Mouse (Mus musculus): Measurements from ENCODE around the gene Upf1. TPM values are rescaled to one million over a fixed set of nuclear protein-coding genes. Genes with fewer than 3 reads are reported as not detected.

Gene Upf1
- polyA plus RNA-seq, 1 experiment from 2014 or later = 10.4 TPM

DNA sequence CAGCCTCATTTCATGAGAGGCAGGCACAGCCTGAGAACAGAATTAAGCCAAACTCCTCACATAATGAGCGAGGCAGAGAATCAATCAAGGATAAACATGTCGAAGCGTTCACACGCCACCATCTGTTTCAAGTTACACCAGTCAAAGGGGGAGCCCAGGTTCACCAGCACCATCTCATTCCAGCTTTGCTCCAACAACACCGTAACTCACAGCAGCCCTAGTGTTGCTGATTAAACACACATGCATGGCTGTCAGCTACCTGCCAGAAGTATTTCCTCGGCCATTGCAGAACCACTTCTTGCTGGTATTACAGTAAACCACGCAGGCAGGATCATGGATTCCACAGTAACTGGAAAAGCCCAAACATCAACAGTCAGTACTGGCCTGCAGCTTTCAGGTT lies 10.0 kb downstream of the Upf1 start:
- no peak for DNase-seq (ENCODE audit: low spot score)
- Histone ChIP-seq H3K27ac (ENCODE audit: low read length) (no peak overlapping the region), H3K4me1 (ENCODE audit: insufficient read depth, low read depth, low read length) (0 out of 2 replicates have a peak, but pooled peaks cover under 1% of the 10 kb centered on the region), H3K27me3 (replicated peaks; ENCODE audit: insufficient read depth, low read length) (no peaks in the 10 kb centered on the region), H3K36me3 (ENCODE audit: insufficient read depth, low read length) (peaks cover 28% of the 10 kb centered on the region), H3K4me2 (replicated peaks; ENCODE audit: low read depth, low read length) (no peak overlapping the region), H3K4me3 (ENCODE audit: low read depth, low read length) (no peak overlapping the region), H3K9me3 (ENCODE audit: low read length) (no peaks in the 10 kb centered on the region), H3K9ac (replicated peaks; ENCODE audit: low read depth) (no peak overlapping the region)
- WGBS = 76% methylated on average over 7 of the region's 7 CpGs
- no peak for ATAC-seq
- no peak for TF ChIP-seq CTCF (IDR thresholded peaks at IDR 0.05)
- no peak for TF ChIP-seq EP300 (IDR thresholded peaks at IDR 0.05)

DNA sequence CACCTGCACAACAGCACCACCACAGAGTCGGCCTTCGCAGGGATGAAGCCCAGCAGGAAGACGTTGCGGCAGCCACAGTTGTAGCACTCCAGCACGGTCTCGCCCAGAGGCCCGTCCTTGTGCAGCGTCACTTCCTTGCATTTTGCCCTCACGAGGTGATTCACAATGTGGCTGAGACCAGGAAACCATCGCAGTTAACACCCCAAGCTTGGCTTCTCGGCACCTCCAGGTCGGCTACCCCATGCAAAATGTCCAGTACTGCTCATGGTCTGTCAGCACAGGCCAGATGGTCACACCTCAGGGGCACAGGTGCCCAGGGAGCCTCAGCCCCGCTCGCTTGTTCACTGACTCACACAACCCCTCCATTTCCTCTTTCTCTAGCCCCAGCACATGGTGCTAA lies 11.1 kb downstream of the Upf1 start:
- ATAC-seq (no peak), DNase-seq (ENCODE audit: low spot score) (no peak)
- Histone ChIP-seq H3K27me3 (replicated peaks; ENCODE audit: insufficient read depth, low read length) (no peaks in the 10 kb centered on the region), H3K4me2 (replicated peaks; ENCODE audit: low read depth, low read length) (no peak overlapping the region), H3K4me3 (ENCODE audit: low read depth, low read length) (no peak overlapping the region), H3K27ac (ENCODE audit: low read length) (no peak overlapping the region), H3K4me1 (ENCODE audit: insufficient read depth, low read depth, low read length) (no peaks in the 10 kb centered on the region), H3K9me3 (ENCODE audit: low read length) (no peaks in the 10 kb centered on the region), H3K36me3 (ENCODE audit: insufficient read depth, low read length) (peaks cover 38% of the 10 kb centered on the region), H3K9ac (replicated peaks; ENCODE audit: low read depth) (no peak overlapping the region)
- WGBS = 87% methylated on average over 14 of the region's 14 CpGs
- TF ChIP-seq CTCF (IDR thresholded peaks at IDR 0.05) (no peak), EP300 (IDR thresholded peaks at IDR 0.05) (no peak)

DNA sequence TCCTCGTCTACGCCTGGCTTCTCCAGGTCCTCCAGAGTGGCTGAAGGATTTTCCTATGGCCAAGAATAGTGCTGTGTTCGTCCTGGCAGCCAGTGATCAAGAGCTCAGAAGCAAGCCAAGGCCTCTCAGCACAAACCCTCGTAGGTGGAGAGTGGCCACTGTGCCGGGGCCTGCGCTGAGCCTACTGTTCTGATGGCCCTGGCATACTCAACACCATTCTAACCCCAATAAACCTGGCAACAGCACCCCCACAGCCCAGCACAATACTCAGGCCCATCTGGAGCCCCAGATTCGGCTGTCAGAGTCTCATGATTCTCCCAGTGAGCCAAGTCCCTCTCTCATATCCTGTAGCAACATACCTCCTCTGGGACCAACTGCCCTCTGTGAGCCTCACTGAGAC lies 12.4 kb downstream of the Upf1 start:
- DNase-seq (ENCODE audit: low spot score) (no peak), ATAC-seq (no peak)
- no peak overlapping the region for H3K4me2 ChIP-seq (replicated peaks; ENCODE audit: low read depth, low read length)
- no peaks in the 10 kb centered on the region for H3K9me3 ChIP-seq (ENCODE audit: low read length)
- H3K4me3 ChIP-seq (ENCODE audit: low read depth, low read length) = no peak overlapping the region
- no peaks in the 10 kb centered on the region for H3K4me1 ChIP-seq (ENCODE audit: insufficient read depth, low read depth, low read length)
- H3K9ac ChIP-seq (replicated peaks; ENCODE audit: low read depth) = no peak overlapping the region
- peaks cover 51% of the 10 kb centered on the region for H3K36me3 ChIP-seq (ENCODE audit: insufficient read depth, low read length)
- WGBS = 93% methylated on average over 7 of the region's 7 CpGs
- H3K27ac ChIP-seq (ENCODE audit: low read length) = no peak overlapping the region
- H3K27me3 ChIP-seq (replicated peaks; ENCODE audit: insufficient read depth, low read length) = no peaks in the 10 kb centered on the region
- TF ChIP-seq EP300 (IDR thresholded peaks at IDR 0.05) (no peak), CTCF (IDR thresholded peaks at IDR 0.05) (no peak)

DNA sequence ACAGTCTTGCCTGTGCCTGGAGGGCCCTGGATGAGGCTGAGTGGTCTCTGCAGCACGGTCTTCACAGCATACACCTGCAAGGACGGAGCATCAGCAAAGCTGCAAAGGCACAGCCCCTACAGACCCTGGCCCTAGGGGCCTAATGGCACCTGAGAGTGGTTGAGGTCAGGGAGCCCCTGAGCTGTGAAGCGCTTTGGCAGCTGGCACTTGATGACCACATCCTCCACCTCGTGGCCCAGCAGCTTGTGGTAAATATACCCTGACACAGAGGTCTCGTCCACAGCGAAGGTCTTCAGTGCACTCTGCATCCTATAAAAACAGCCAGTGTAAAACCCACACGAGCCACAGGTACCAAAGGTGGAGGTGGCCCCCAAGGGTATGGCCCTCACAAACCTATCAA lies 14.1 kb downstream of the Upf1 start:
- ATAC-seq (no peak), DNase-seq (ENCODE audit: low spot score) (no peak)
- H3K27ac ChIP-seq (ENCODE audit: low read length) = no peak overlapping the region
- H3K4me3 ChIP-seq (ENCODE audit: low read depth, low read length) = no peak overlapping the region
- H3K4me1 ChIP-seq (ENCODE audit: insufficient read depth, low read depth, low read length) = no peaks in the 10 kb centered on the region
- H3K9ac ChIP-seq (replicated peaks; ENCODE audit: low read depth) = no peak overlapping the region
- no peaks in the 10 kb centered on the region for H3K27me3 ChIP-seq (replicated peaks; ENCODE audit: insufficient read depth, low read length)
- no peak for TF ChIP-seq EP300 (IDR thresholded peaks at IDR 0.05)
- TF ChIP-seq CTCF (IDR thresholded peaks at IDR 0.05) = no peak
- H3K4me2 ChIP-seq (replicated peaks; ENCODE audit: low read depth, low read length) = no peak overlapping the region
- H3K36me3 ChIP-seq (ENCODE audit: insufficient read depth, low read length) = peaks cover 62% of the 10 kb centered on the region
- H3K9me3 ChIP-seq (ENCODE audit: low read length) = no peaks in the 10 kb centered on the region
- 86% methylated on average over 7 of the region's 7 CpGs for WGBS

DNA sequence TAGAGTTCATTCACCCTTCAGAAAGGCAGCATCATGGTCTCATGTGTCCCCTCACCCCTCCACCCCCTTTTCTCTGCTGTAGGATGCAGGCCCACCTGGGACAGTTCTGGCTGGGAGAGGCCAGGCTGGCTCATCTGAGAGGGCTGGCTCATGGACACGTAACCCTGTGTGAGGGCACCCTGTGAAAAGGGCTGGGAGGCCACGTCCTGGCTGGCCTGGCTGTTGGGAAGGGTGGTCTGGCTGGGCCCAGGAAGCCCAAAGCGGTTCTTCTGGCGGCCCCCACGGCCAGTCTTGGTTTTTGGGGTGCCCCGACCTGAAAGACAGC lies 20.2 kb downstream of the Upf1 start:
- H3K4me3 ChIP-seq (ENCODE audit: low read depth, low read length) = no peak overlapping the region
- no peaks in the 10 kb centered on the region for H3K27me3 ChIP-seq (replicated peaks; ENCODE audit: insufficient read depth, low read length)
- TF ChIP-seq EP300 (IDR thresholded peaks at IDR 0.05) = no peak
- TF ChIP-seq CTCF (IDR thresholded peaks at IDR 0.05) = no peak
- WGBS = 91% methylated on average over 6 of the region's 6 CpGs
- no peak overlapping the region for H3K9ac ChIP-seq (replicated peaks; ENCODE audit: low read depth)
- H3K27ac ChIP-seq (ENCODE audit: low read length) = no peak overlapping the region
- H3K9me3 ChIP-seq (ENCODE audit: low read length) = no peaks in the 10 kb centered on the region
- H3K36me3 ChIP-seq (ENCODE audit: insufficient read depth, low read length) = peaks cover 47% of the 10 kb centered on the region
- no peak overlapping the region for H3K4me2 ChIP-seq (replicated peaks; ENCODE audit: low read depth, low read length)
- no peaks in the 10 kb centered on the region for H3K4me1 ChIP-seq (ENCODE audit: insufficient read depth, low read depth, low read length)
- ATAC-seq (no peak), DNase-seq (ENCODE audit: low spot score) (no peak)

DNA sequence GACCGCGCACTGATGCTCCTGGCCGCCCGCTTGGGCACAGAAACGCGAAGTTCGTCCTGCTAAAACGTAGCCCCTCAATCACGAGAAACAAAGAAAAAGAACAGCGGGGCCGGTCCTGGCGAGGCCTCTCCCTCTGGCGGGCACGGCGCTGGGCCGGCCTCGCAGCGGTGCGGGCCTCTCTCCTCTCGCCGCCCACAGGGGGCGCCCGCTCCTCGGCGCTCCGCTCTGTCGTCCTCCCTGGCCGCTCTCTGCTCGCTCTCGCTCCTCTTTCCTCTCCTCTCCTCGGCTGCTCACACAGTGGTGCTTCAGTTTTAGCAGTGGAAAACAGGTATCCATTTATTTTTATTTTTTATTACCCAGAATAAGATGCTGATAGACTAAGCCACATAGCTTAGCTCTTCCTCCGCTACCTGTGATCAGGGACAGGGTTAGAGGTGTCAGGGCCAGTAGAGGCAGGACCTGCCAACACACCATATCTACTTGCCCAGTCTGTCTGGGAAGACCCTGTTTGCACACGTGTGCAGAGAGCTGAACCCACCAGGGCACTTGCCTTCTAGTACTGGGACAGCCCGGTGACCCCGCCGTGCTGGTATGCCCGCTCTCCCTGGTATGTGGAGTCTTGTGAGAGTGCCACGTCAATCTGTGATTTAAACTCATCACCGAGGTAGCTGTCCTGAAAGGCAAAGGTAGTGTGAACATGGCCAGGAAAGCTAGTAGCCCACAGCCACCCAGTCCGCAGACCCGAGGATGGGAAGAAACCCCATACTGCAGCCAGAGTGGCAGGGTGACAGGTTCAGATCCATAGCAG lies 20.8 kb downstream of the Upf1 start:
- H3K4me3 ChIP-seq (ENCODE audit: low read depth, low read length) = no peak overlapping the region
- WGBS = 27% methylated on average over 41 of the region's 41 CpGs
- peak; percentile 80 for ATAC-seq

More for the DNA sequence above, 20.8 kb downstream of the Upf1 start:
- Histone ChIP-seq H3K9me3 (ENCODE audit: low read length) (no peaks in the 10 kb centered on the region), H3K4me1 (ENCODE audit: insufficient read depth, low read depth, low read length) (no peaks in the 10 kb centered on the region), H3K36me3 (ENCODE audit: insufficient read depth, low read length) (peaks cover 41% of the 10 kb centered on the region), H3K9ac (replicated peaks; ENCODE audit: low read depth) (no peak overlapping the region), H3K27me3 (replicated peaks; ENCODE audit: insufficient read depth, low read length) (no peaks in the 10 kb centered on the region), H3K27ac (ENCODE audit: low read length) (no peak overlapping the region), H3K4me2 (replicated peaks; ENCODE audit: low read depth, low read length) (no peak overlapping the region)
- peak; percentile 82 for DNase-seq (ENCODE audit: low spot score)
- TF ChIP-seq EP300 (IDR thresholded peaks at IDR 0.05) (no peak), CTCF (IDR thresholded peaks at IDR 0.05) (peak; percentile 84)
